Mouse (Mus musculus) G1E (cell line): ENCODE data around the gene Rnf32. TPM values are rescaled to one million over a fixed set of nuclear protein-coding genes. Genes with fewer than 3 reads are reported as not detected.

Source experiments
- ATAC-seq: 2 replicates; pipeline ENCODE4 v1.8.0; 2016; ENCODE audit warnings: mild to moderate bottlenecking; ENCODE audit not compliant: insufficient number of reproducible peaks, poor library complexity, low FRiP score, severe bottlenecking; ENCODE audit errors: extremely low read depth
- DNase-seq: peaks from one replicate; pipeline ENCODE4 v3.0.0; 2012; ENCODE audit warnings: low spot score
- H3K27me3 ChIP-seq: 2 replicates; pipeline ENCODE4 v1.6.1; 2012; ENCODE audit warnings: mild to moderate bottlenecking, low read length, inconsistent platforms; ENCODE audit not compliant: insufficient read depth
- H3K36me3 ChIP-seq: replicated peaks from 2 replicates; pipeline ENCODE3; 2012; ENCODE audit warnings: mild to moderate bottlenecking, inconsistent platforms
- H3K4me1 ChIP-seq: 2 replicates; pipeline ENCODE4 v1.6.1; 2012; ENCODE audit warnings: low read depth, low read length, inconsistent platforms, mixed read lengths; ENCODE audit not compliant: insufficient read depth
- H3K4me3 ChIP-seq: 2 replicates; pipeline ENCODE4 v1.5.1; 2012; ENCODE audit warnings: low read depth, mild to moderate bottlenecking, inconsistent platforms, low read length, moderate library complexity, mixed read lengths
- H3K9me3 ChIP-seq: replicated peaks from 2 replicates; pipeline ENCODE4 v1.6.1; 2012; ENCODE audit warnings: inconsistent platforms
- CTCF ChIP-seq: IDR thresholded peaks from 2 replicates; pipeline ENCODE4 v1.5.1; 2012; ENCODE audit warnings: low read depth, low read length, inconsistent platforms, mixed read lengths
- GATA1 ChIP-seq: IDR thresholded peaks from 2 replicates; pipeline ENCODE4 v1.6.1; 2012; ENCODE audit warnings: borderline replicate concordance, low read length, inconsistent platforms, mixed read lengths
- GATA2 ChIP-seq: IDR thresholded peaks from 2 replicates; pipeline ENCODE4 v1.6.1; 2012; ENCODE audit warnings: low read depth, low read length, inconsistent platforms, borderline replicate concordance
- POLR2AphosphoS5 ChIP-seq: IDR thresholded peaks from 2 replicates; pipeline ENCODE4 v1.6.1; 2012; ENCODE audit warnings: low read depth, low read length, inconsistent platforms; ENCODE audit not compliant: insufficient replicate concordance
- TAL1 ChIP-seq: conservative IDR thresholded peaks from 2 replicates; pipeline ENCODE4 v1.6.1; 2012; ENCODE audit warnings: low read depth, low read length, inconsistent platforms, mixed read lengths
- polyA plus RNA-seq: library from polyadenylated mRNA; stranded (reverse); fragments of >175 nt; gene quantifications from 2 replicates; pipeline ENCODE4 v1.2.3, GENCODE M21; 2012
- total RNA-seq, 2 experiments: library from RNA; stranded (forward) in 1 of 2; stranded (reverse) in 1 of 2; fragments of 200-1000 nt in 1 of 2; fragments of >200 nt in 1 of 2; fragmentation: Nextera tagmentation in 1 of 2; gene quantifications; 2 replicates each; pipeline ENCODE4 v1.2.3; 2014 to 2017

Gene Rnf32
- total and polyA plus RNA-seq, 3 experiments, result 0.15 to 0.55 (median 0.45) TPM

- no peaks in the 10 kb centered on the region for H3K9me3 ChIP-seq
- DNase-seq, result no peak
- ATAC-seq, result no peak
- no peaks in the 10 kb centered on the region for H3K36me3 ChIP-seq
- TF ChIP-seq POLR2AphosphoS5, result no peak
- no peak for TF ChIP-seq CTCF
- no peaks in the 10 kb centered on the region for H3K4me1 ChIP-seq
- no peaks in the 10 kb centered on the region for H3K27me3 ChIP-seq
- no peak overlapping the region for H3K4me3 ChIP-seq
Measured at GRCm38 (mm10) chr5:29250795-29251495, 55.2 kb downstream of the Rnf32 start.

- H3K4me3 ChIP-seq, result no peak overlapping the region
- no peaks in the 10 kb centered on the region for H3K4me1 ChIP-seq
- no peak for TF ChIP-seq CTCF
- TF ChIP-seq GATA2, result no peak
- TF ChIP-seq TAL1, result no peak
- no peak for TF ChIP-seq GATA1
- TF ChIP-seq POLR2AphosphoS5, result no peak
- no peaks in the 10 kb centered on the region for H3K9me3 ChIP-seq
- no peak for DNase-seq
- no peaks in the 10 kb centered on the region for H3K36me3 ChIP-seq
- no peak for ATAC-seq
- H3K27me3 ChIP-seq, result no peaks in the 10 kb centered on the region
Measured at GRCm38 (mm10) chr5:29251496-29251873, 55.7 kb downstream of the Rnf32 start.

- H3K4me1 ChIP-seq, result no peaks in the 10 kb centered on the region
- no peaks in the 10 kb centered on the region for H3K9me3 ChIP-seq
- TF ChIP-seq GATA1, result no peak
- no peak for TF ChIP-seq GATA2
- TF ChIP-seq CTCF, result no peak
- TF ChIP-seq POLR2AphosphoS5, result no peak
- TF ChIP-seq TAL1, result no peak
- ATAC-seq (no peak), DNase-seq (no peak)
- H3K36me3 ChIP-seq, result peaks cover 3% of the 10 kb centered on the region
- no peaks in the 10 kb centered on the region for H3K27me3 ChIP-seq
- H3K4me3 ChIP-seq, result no peak overlapping the region
Measured at GRCm38 (mm10) chr5:29253876-29254275, 58.1 kb downstream of the Rnf32 start.

GRCm38 (mm10) chr5:29270879-29271278 lies 75.1 kb downstream of the Rnf32 start:
- Histone ChIP-seq H3K36me3 (peaks cover 5% of the 10 kb centered on the region), H3K27me3 (no peaks in the 10 kb centered on the region), H3K4me1 (no peaks in the 10 kb centered on the region), H3K4me3 (no peak overlapping the region), H3K9me3 (no peaks in the 10 kb centered on the region)
- ATAC-seq (no peak), DNase-seq (no peak)
- TF ChIP-seq GATA1 (no peak), CTCF (no peak), POLR2AphosphoS5 (no peak), TAL1 (no peak), GATA2 (no peak)

- no peaks in the 10 kb centered on the region for H3K27me3 ChIP-seq
- ATAC-seq (no peak), DNase-seq (no peak)
- TF ChIP-seq GATA2 (no peak), POLR2AphosphoS5 (no peak), GATA1 (no peak), CTCF (no peak), TAL1 (no peak)
- H3K4me3 ChIP-seq, result no peak overlapping the region
- H3K4me1 ChIP-seq, result no peaks in the 10 kb centered on the region
- peaks cover 5% of the 10 kb centered on the region for H3K36me3 ChIP-seq
- H3K9me3 ChIP-seq, result no peaks in the 10 kb centered on the region
Measured at GRCm38 (mm10) chr5:29273426-29273825, 77.6 kb downstream of the Rnf32 start.

- H3K4me3 ChIP-seq, result no peak overlapping the region
- ATAC-seq (no peak), DNase-seq (no peak)
- no peaks in the 10 kb centered on the region for H3K4me1 ChIP-seq
- peaks cover 5% of the 10 kb centered on the region for H3K36me3 ChIP-seq
- no peaks in the 10 kb centered on the region for H3K9me3 ChIP-seq
- no peaks in the 10 kb centered on the region for H3K27me3 ChIP-seq
- TF ChIP-seq TAL1, result no peak
- TF ChIP-seq GATA2, result no peak
- no peak for TF ChIP-seq GATA1
- no peak for TF ChIP-seq POLR2AphosphoS5
- TF ChIP-seq CTCF, result no peak
Measured at GRCm38 (mm10) chr5:29274746-29275145, 79.0 kb downstream of the Rnf32 start.

Other genes with a start within 250 kb of the Rnf32 start
- gene Lmbr1, start 182.4 kb downstream of the Rnf32 start, total RNA-seq (2014; fragmentation: Nextera tagmentation), result 10.0 and 10.5 TPM in 2 replicates
- 10.0 TPM in 2 replicates for gene Lmbr1, start 182.4 kb downstream of the Rnf32 start, total RNA-seq (2017)
- 1.7 and 2.4 TPM in 2 replicates for gene Lmbr1, start 182.4 kb downstream of the Rnf32 start, polyA plus RNA-seq
- 26.2 and 26.6 TPM in 2 replicates for gene Nom1, start 238.7 kb downstream of the Rnf32 start, total RNA-seq (2014; fragmentation: Nextera tagmentation)
- gene Nom1, start 238.7 kb downstream of the Rnf32 start, total RNA-seq (2017), result 22.0 and 26.3 TPM in 2 replicates
- 12.1 and 14.9 TPM in 2 replicates for gene Nom1, start 238.7 kb downstream of the Rnf32 start, polyA plus RNA-seq